Mouse (Mus musculus): ENCODE results near the gene Gigyf2. TPM values are rescaled to one million over a fixed set of nuclear protein-coding genes. Genes with fewer than 3 reads are reported as not detected.
A peak's percentile ranks its signal among the peaks of the same experiment; 100 is the strongest.

Gene Gigyf2
- total and polyA plus RNA-seq, 2 experiments from 2014 or later: 18.7 to 19.9 TPM

- WGBS: 5% methylated on average over 1 of the region's 1 CpGs
- no peak for ATAC-seq (ENCODE audit: insufficient read depth, low read depth)
- no peak overlapping the region for H3K9ac ChIP-seq (replicated peaks; ENCODE audit: low read depth, low read length)
Observed at GRCm38 (mm10) chr1:87321071-87321470, 5.7 kb upstream of the Gigyf2 start.

GRCm38 (mm10) chr1:87322778-87323177, 4.0 kb upstream of the Gigyf2 start:
- H3K36me3 ChIP-seq (replicated peaks; ENCODE audit: control insufficient read depth, insufficient read depth, low read length): no peaks in the 10 kb centered on the region
- peaks cover 13% of the 10 kb centered on the region for H3K9me3 ChIP-seq (replicated peaks; ENCODE audit: control insufficient read depth, low read length)
- H3K27ac ChIP-seq (ENCODE audit: low read depth): no peak overlapping the region
- 90% methylated on average over 3 of the region's 3 CpGs for WGBS
- no peaks in the 10 kb centered on the region for H3K27me3 ChIP-seq (ENCODE audit: control insufficient read depth, insufficient read depth, low read length)
- ATAC-seq (ENCODE audit: insufficient read depth, low read depth) (no peak), DNase-seq (ENCODE audit: low spot score) (no peak)
- H3K4me2 ChIP-seq (ENCODE audit: low read depth, low read length): no peak overlapping the region
- H3K4me1 ChIP-seq (ENCODE audit: control insufficient read depth, insufficient read depth): no peaks in the 10 kb centered on the region
- H3K9ac ChIP-seq (replicated peaks; ENCODE audit: low read depth, low read length): no peak overlapping the region
- TF ChIP-seq EP300 (IDR thresholded peaks at IDR 0.05; ENCODE audit: low read depth) (no peak), CTCF (IDR thresholded peaks at IDR 0.05; ENCODE audit: low read depth) (no peak)
- no peak overlapping the region for H3K4me3 ChIP-seq (ENCODE audit: low read depth, low read length)

More at GRCm38 (mm10) chr1:87321071-87321470, 5.7 kb upstream of the Gigyf2 start:
- Histone ChIP-seq H3K4me1 (ENCODE audit: control insufficient read depth, insufficient read depth) (no peaks in the 10 kb centered on the region), H3K9me3 (replicated peaks; ENCODE audit: control insufficient read depth, low read length) (peaks cover 13% of the 10 kb centered on the region), H3K27me3 (ENCODE audit: control insufficient read depth, insufficient read depth, low read length) (no peaks in the 10 kb centered on the region), H3K36me3 (replicated peaks; ENCODE audit: control insufficient read depth, insufficient read depth, low read length) (no peaks in the 10 kb centered on the region), H3K4me2 (ENCODE audit: low read depth, low read length) (no peak overlapping the region), H3K27ac (ENCODE audit: low read depth) (no peak overlapping the region), H3K4me3 (ENCODE audit: low read depth, low read length) (no peak overlapping the region)
- TF ChIP-seq EP300 (IDR thresholded peaks at IDR 0.05; ENCODE audit: low read depth) (no peak), CTCF (IDR thresholded peaks at IDR 0.05; ENCODE audit: low read depth) (no peak)
- no peak for DNase-seq (ENCODE audit: low spot score)

GRCm38 (mm10) chr1:87324649-87325048, 2.1 kb upstream of the Gigyf2 start:
- Histone ChIP-seq H3K27ac (ENCODE audit: low read depth) (no peak overlapping the region), H3K27me3 (ENCODE audit: control insufficient read depth, insufficient read depth, low read length) (no peaks in the 10 kb centered on the region), H3K4me2 (ENCODE audit: low read depth, low read length) (no peak overlapping the region), H3K9me3 (replicated peaks; ENCODE audit: control insufficient read depth, low read length) (peaks cover 13% of the 10 kb centered on the region), H3K4me1 (ENCODE audit: control insufficient read depth, insufficient read depth) (peaks cover 7% of the 10 kb centered on the region), H3K9ac (replicated peaks; ENCODE audit: low read depth, low read length) (no peak overlapping the region), H3K36me3 (replicated peaks; ENCODE audit: control insufficient read depth, insufficient read depth, low read length) (no peaks in the 10 kb centered on the region), H3K4me3 (ENCODE audit: low read depth, low read length) (no peak overlapping the region)
- DNase-seq (ENCODE audit: low spot score) (no peak), ATAC-seq (ENCODE audit: insufficient read depth, low read depth) (no peak)
- no peak for TF ChIP-seq CTCF (IDR thresholded peaks at IDR 0.05; ENCODE audit: low read depth)
- TF ChIP-seq EP300 (IDR thresholded peaks at IDR 0.05; ENCODE audit: low read depth): no peak

- Histone ChIP-seq H3K27ac (ENCODE audit: low read depth) (peak overlapping the region; percentile 93), H3K36me3 (replicated peaks; ENCODE audit: control insufficient read depth, insufficient read depth, low read length) (no peaks in the 10 kb centered on the region), H3K4me1 (ENCODE audit: control insufficient read depth, insufficient read depth) (peaks cover 7% of the 10 kb centered on the region), H3K9me3 (replicated peaks; ENCODE audit: control insufficient read depth, low read length) (no peaks in the 10 kb centered on the region), H3K4me3 (ENCODE audit: low read depth, low read length) (peak overlapping the region; percentile 94), H3K27me3 (ENCODE audit: control insufficient read depth, insufficient read depth, low read length) (no peaks in the 10 kb centered on the region), H3K4me2 (ENCODE audit: low read depth, low read length) (peak overlapping the region; percentile 81), H3K9ac (replicated peaks; ENCODE audit: low read depth, low read length) (peak overlapping the region; percentile 98)
- 0% methylated on average over 34 of the region's 53 CpGs for WGBS
- ATAC-seq (ENCODE audit: insufficient read depth, low read depth) (peak; percentile 77), DNase-seq (ENCODE audit: low spot score) (peak; percentile 53)
- TF ChIP-seq EP300 (IDR thresholded peaks at IDR 0.05; ENCODE audit: low read depth) (no peak), CTCF (IDR thresholded peaks at IDR 0.05; ENCODE audit: low read depth) (no peak)
Observed at GRCm38 (mm10) chr1:87327165-87327861, 515 bp downstream of the Gigyf2 start.

- no peaks in the 10 kb centered on the region for H3K27me3 ChIP-seq (ENCODE audit: control insufficient read depth, insufficient read depth, low read length)
- 86% methylated on average over 4 of the region's 4 CpGs for WGBS
- H3K4me3 ChIP-seq (ENCODE audit: low read depth, low read length): no peak overlapping the region
- no peaks in the 10 kb centered on the region for H3K9me3 ChIP-seq (replicated peaks; ENCODE audit: control insufficient read depth, low read length)
- no peak overlapping the region for H3K27ac ChIP-seq (ENCODE audit: low read depth)
- H3K4me2 ChIP-seq (ENCODE audit: low read depth, low read length): no peak overlapping the region
- DNase-seq (ENCODE audit: low spot score): no peak
- no peak for TF ChIP-seq EP300 (IDR thresholded peaks at IDR 0.05; ENCODE audit: low read depth)
- no peak for TF ChIP-seq CTCF (IDR thresholded peaks at IDR 0.05; ENCODE audit: low read depth)
- no peak for ATAC-seq (ENCODE audit: insufficient read depth, low read depth)
- peaks cover 28% of the 10 kb centered on the region for H3K36me3 ChIP-seq (replicated peaks; ENCODE audit: control insufficient read depth, insufficient read depth, low read length)
- H3K9ac ChIP-seq (replicated peaks; ENCODE audit: low read depth, low read length): no peak overlapping the region
- peaks cover 7% of the 10 kb centered on the region for H3K4me1 ChIP-seq (ENCODE audit: control insufficient read depth, insufficient read depth)
Observed at GRCm38 (mm10) chr1:87331774-87332173, 5.0 kb downstream of the Gigyf2 start.

- no peak overlapping the region for H3K9ac ChIP-seq (replicated peaks; ENCODE audit: low read depth, low read length)
- 63% methylated on average over 2 of the region's 2 CpGs for WGBS
- peaks cover 9% of the 10 kb centered on the region; the same call in 1 of the 2 replicates for H3K36me3 ChIP-seq (replicated peaks; ENCODE audit: control insufficient read depth, insufficient read depth, low read length)
- no peaks in the 10 kb centered on the region for H3K9me3 ChIP-seq (replicated peaks; ENCODE audit: control insufficient read depth, low read length)
- DNase-seq (ENCODE audit: low spot score) (no peak), ATAC-seq (ENCODE audit: insufficient read depth, low read depth) (no peak)
- H3K27me3 ChIP-seq (ENCODE audit: control insufficient read depth, insufficient read depth, low read length): no peaks in the 10 kb centered on the region
- no peak overlapping the region for H3K27ac ChIP-seq (ENCODE audit: low read depth)
- TF ChIP-seq CTCF (IDR thresholded peaks at IDR 0.05; ENCODE audit: low read depth) (no peak), EP300 (IDR thresholded peaks at IDR 0.05; ENCODE audit: low read depth) (no peak)
- no peaks in the 10 kb centered on the region for H3K4me1 ChIP-seq (ENCODE audit: control insufficient read depth, insufficient read depth)
- no peak overlapping the region for H3K4me2 ChIP-seq (ENCODE audit: low read depth, low read length)
- H3K4me3 ChIP-seq (ENCODE audit: low read depth, low read length): no peak overlapping the region
Observed at GRCm38 (mm10) chr1:87350576-87350975, 23.8 kb downstream of the Gigyf2 start.
